In the genomic region with DNA sequence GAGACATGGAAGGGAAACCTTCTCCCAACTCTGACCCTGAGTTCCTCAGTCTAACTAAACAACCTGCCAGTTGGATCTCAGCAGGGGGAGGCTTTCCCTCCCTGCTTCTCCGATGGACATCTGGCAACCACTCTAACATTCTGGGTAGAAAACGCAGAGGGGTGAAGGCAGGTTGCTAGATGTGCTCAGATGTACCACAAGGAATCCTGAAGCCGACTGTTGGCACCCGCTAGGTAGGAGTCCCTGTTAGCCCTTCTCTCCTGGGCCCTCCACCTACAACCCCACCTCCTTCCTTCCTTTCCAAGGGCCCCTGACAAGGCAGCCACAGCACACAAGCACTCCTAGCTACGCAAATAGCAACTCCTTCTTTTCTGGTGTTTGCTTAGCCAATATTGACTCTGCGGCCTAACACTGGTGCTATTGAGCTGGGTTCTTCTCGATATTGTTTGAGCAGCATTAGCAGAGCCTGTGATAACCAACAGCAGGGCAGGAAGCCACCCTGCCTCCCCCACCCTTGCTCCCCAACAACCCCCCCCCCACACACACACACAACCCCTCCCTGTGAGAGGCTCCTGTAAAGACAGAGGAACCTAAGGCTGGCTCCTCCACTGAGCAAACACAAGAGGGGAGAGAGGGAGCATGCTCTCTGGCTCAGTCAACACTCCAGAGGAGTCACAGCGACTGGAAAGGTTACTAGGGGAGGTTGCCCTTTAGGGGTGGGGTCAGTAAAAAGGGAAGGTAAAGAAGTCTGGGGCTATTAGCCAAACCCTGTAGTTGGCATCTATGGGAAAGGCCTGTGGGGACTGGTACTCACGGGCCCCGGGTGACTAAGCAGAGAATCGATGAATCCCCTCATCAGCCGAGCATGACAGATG, we compare ENCODE assay signal across 11 mouse cellular contexts.
DNase-seq lines count a peak whose midpoint lies in the region; ATAC-seq and TF ChIP-seq lines count a peak whose summit lies in the region.
"Had no signal": no experiment of that assay in that cellular context is flagged by ENCODE, and none has a peak within 500 bp of the region (broad histone marks: within the 10 kb centered on the region; RNA-seq: fewer than 3 reads in every experiment).

No protein-coding gene starts in this region.

- H3K4me2 ChIP-seq in neural tube, embryonic 15.5 days, result no peak overlapping the region
- no peak overlapping the region for H3K4me2 ChIP-seq in limb, embryonic 13.5 days (replicated peaks)
- H3K4me2 ChIP-seq in lung, embryonic 15.5 days, result no peak overlapping the region
- H3K4me2 ChIP-seq in stomach, postnatal 0 days (replicated peaks; ENCODE audit: low read depth), result no peak overlapping the region
- H3K4me2 ChIP-seq: heart, embryonic 12.5 days had no signal

- no peak for ATAC-seq in neural tube, embryonic 15.5 days (ENCODE audit: low FRiP score)
- no peak; the same call in none of the 2 replicates for ATAC-seq in limb, embryonic 13.5 days (ENCODE audit: low FRiP score, low read depth)
- peak; percentile 89 for ATAC-seq in lung, embryonic 15.5 days (ENCODE audit: borderline replicate concordance, extremely low read depth, low FRiP score, low TSS enrichment)
- ATAC-seq in stomach, postnatal 0 days (ENCODE audit: low FRiP score, low TSS enrichment), result peak; percentile 93
- ATAC-seq in granulocyte monocyte progenitor cell, adult 5-6 weeks (replicated peaks; ENCODE audit: poor library complexity, severe bottlenecking), result no peak

- H3K9me3 ChIP-seq in neural tube, embryonic 15.5 days (replicated peaks), result no peaks in the 10 kb centered on the region
- no peaks in the 10 kb centered on the region for H3K9me3 ChIP-seq in limb, embryonic 13.5 days
- no peaks in the 10 kb centered on the region for H3K9me3 ChIP-seq in lung, embryonic 15.5 days
- H3K9me3 ChIP-seq in stomach, postnatal 0 days (ENCODE audit: control insufficient read depth, low read length), result no peaks in the 10 kb centered on the region
- H3K9me3 ChIP-seq: heart, embryonic 12.5 days had no signal

- H3K4me1 ChIP-seq in neural tube, embryonic 15.5 days, result 0 out of 2 replicates have a peak, but pooled peaks cover 2% of the 10 kb centered on the region
- H3K4me1 ChIP-seq in limb, embryonic 13.5 days, result peaks cover 8% of the 10 kb centered on the region; the same call in 1 of the 2 replicates
- H3K4me1 ChIP-seq in lung, embryonic 15.5 days, result peaks cover 30% of the 10 kb centered on the region
- H3K4me1 ChIP-seq in stomach, postnatal 0 days (replicated peaks; ENCODE audit: control insufficient read depth, insufficient read depth), result 0 out of 2 replicates have a peak, but pooled peaks cover 3% of the 10 kb centered on the region

- intact Hi-C loops in left cerebral cortex, postnatal 14 days (cut with DNase I), result no loop called here

- no peak for TF ChIP-seq EP300 in stomach, postnatal 0 days (optimal IDR thresholded peaks at IDR 0.05)

- H3K4me3 ChIP-seq in neural tube, embryonic 15.5 days (replicated peaks), result no peak overlapping the region
- no peak overlapping the region for H3K4me3 ChIP-seq in limb, embryonic 13.5 days
- no peak overlapping the region for H3K4me3 ChIP-seq in lung, embryonic 15.5 days
- no peak overlapping the region for H3K4me3 ChIP-seq in stomach, postnatal 0 days (ENCODE audit: low read depth, low read length)
- H3K4me3 ChIP-seq: heart, embryonic 12.5 days; myocyte had no signal

- WGBS in neural tube, embryonic 15.5 days, result 83% methylated on average over 12 of the region's 12 CpGs
- WGBS in limb, embryonic 13.5 days, result 77% methylated on average over 12 of the region's 12 CpGs
- 48% methylated on average over 12 of the region's 12 CpGs for WGBS in lung, embryonic 15.5 days
- 59% methylated on average over 12 of the region's 12 CpGs for WGBS in stomach, postnatal 0 days

- H3K36me3 ChIP-seq in neural tube, embryonic 15.5 days, result no peaks in the 10 kb centered on the region
- H3K36me3 ChIP-seq in limb, embryonic 13.5 days, result no peaks in the 10 kb centered on the region
- no peaks in the 10 kb centered on the region for H3K36me3 ChIP-seq in lung, embryonic 15.5 days
- no peaks in the 10 kb centered on the region for H3K36me3 ChIP-seq in stomach, postnatal 0 days (ENCODE audit: control insufficient read depth, insufficient read depth, low read length)
- H3K36me3 ChIP-seq: heart, embryonic 12.5 days had no signal

- H3K9ac ChIP-seq in neural tube, embryonic 15.5 days (replicated peaks), result no peak overlapping the region
- H3K9ac ChIP-seq in limb, embryonic 13.5 days, result no peak overlapping the region
- no peak overlapping the region for H3K9ac ChIP-seq in lung, embryonic 15.5 days
- H3K9ac ChIP-seq in stomach, postnatal 0 days (ENCODE audit: low read length), result no peak overlapping the region
- H3K9ac ChIP-seq: heart, embryonic 12.5 days had no signal

- TF ChIP-seq CTCF in stomach, postnatal 0 days (IDR thresholded peaks at IDR 0.05; ENCODE audit: low read depth), result no peak

- H3K27ac ChIP-seq in neural tube, embryonic 15.5 days (replicated peaks), result no peak overlapping the region
- peak overlapping the region; percentile 10; the same call in 1 of the 2 replicates for H3K27ac ChIP-seq in limb, embryonic 13.5 days
- H3K27ac ChIP-seq in lung, embryonic 15.5 days, result peak overlapping the region; percentile 82
- H3K27ac ChIP-seq in stomach, postnatal 0 days (replicated peaks), result 0 out of 2 replicates have a peak overlapping the region, but pooled peaks have one; percentile 30

- DNase-seq in neural tube, embryonic 10.5 days (ENCODE audit: extremely low spot score, low spot score), result peak; percentile 19
- peak; percentile 84 for DNase-seq in stomach, postnatal 0 days (ENCODE audit: low spot score)
- no peak for DNase-seq in left cerebral cortex, postnatal 14 days (ENCODE audit: low spot score in 2 of 2)
- DNase-seq: right cerebral cortex, adult 18-20 months; thymus, adult 2 months had no signal

- no peaks in the 10 kb centered on the region for H3K27me3 ChIP-seq in neural tube, embryonic 15.5 days (replicated peaks)
- H3K27me3 ChIP-seq in limb, embryonic 13.5 days, result no peaks in the 10 kb centered on the region
- no peaks in the 10 kb centered on the region for H3K27me3 ChIP-seq in lung, embryonic 15.5 days
- H3K27me3 ChIP-seq in stomach, postnatal 0 days (ENCODE audit: control insufficient read depth, insufficient read depth, low read length), result no peaks in the 10 kb centered on the region

Comparison
In these comparisons a context has a peak if more than half of its experiments do, and no peak if none do; other contexts are left out.
1. DNase-seq: peak in neural tube, embryonic 10.5 days (single experiment) and stomach, postnatal 0 days (single experiment); none in left cerebral cortex, postnatal 14 days (0 of 2).
2. ATAC-seq: peak in lung, embryonic 15.5 days (single experiment) and stomach, postnatal 0 days (single experiment); none in neural tube, embryonic 15.5 days (single experiment), limb, embryonic 13.5 days (single experiment) and granulocyte monocyte progenitor cell, adult 5-6 weeks (single experiment).